Mouse (Mus musculus): ENCODE measurements at regions not wholly inside any gene's neighbourhood (a gene's known extent, or its start where the extent isn't known, plus 50 kb on each side); places are given as distances from the start of the nearest gene placed in this dataset.

DNA sequence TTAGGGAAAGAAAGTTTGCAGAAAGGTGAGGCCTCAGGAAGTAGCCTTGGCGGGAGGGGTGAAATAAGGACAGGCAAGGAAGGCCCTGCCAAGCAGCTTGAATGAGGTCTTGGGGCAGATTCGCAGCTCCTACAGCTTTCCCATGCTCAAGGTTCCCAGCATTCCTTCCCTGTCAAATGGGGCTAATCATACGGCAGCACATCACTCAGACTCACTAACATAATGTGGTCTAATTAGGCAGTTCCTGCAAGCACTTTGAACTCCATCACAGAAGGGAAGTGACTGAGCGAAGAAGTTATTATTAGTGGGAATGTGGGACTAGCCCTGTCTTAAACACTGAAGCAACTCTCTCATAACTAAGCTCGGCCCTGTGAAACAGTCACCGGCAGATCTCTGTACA, 87.1 kb upstream of the Gm10260 start:
- no peak for ATAC-seq (ENCODE audit: insufficient number of reproducible peaks, low FRiP score, low TSS enrichment, low read depth)
- H3K9ac ChIP-seq, result no peak overlapping the region
- 76% methylated on average over 6 of the region's 6 CpGs for WGBS
- H3K27ac ChIP-seq, result no peak overlapping the region
- no peaks in the 10 kb centered on the region for H3K4me1 ChIP-seq
- no peaks in the 10 kb centered on the region for H3K36me3 ChIP-seq
- H3K4me3 ChIP-seq, result no peak overlapping the region
- H3K4me2 ChIP-seq, result no peak overlapping the region
- H3K9me3 ChIP-seq, result no peaks in the 10 kb centered on the region
- no peaks in the 10 kb centered on the region for H3K27me3 ChIP-seq

GRCm38 (mm10) chr13:97845148-97845547, 84.7 kb upstream of the Gm10260 start:
- Histone ChIP-seq H3K4me1 (no peaks in the 10 kb centered on the region), H3K36me3 (no peaks in the 10 kb centered on the region), H3K27me3 (no peaks in the 10 kb centered on the region), H3K4me2 (no peak overlapping the region), H3K9ac (no peak overlapping the region), H3K9me3 (no peaks in the 10 kb centered on the region), H3K27ac (no peak overlapping the region), H3K4me3 (no peak overlapping the region)
- ATAC-seq (ENCODE audit: insufficient number of reproducible peaks, low FRiP score, low TSS enrichment, low read depth), result no peak
- WGBS, result 90% methylated on average over 5 of the region's 5 CpGs

- Histone ChIP-seq H3K27ac (no peak overlapping the region), H3K4me1 (no peaks in the 10 kb centered on the region), H3K27me3 (0 out of 2 replicates have a peak, but pooled peaks cover 3% of the 10 kb centered on the region), H3K9ac (no peak overlapping the region), H3K4me3 (no peak overlapping the region), H3K9me3 (no peaks in the 10 kb centered on the region), H3K4me2 (no peak overlapping the region), H3K36me3 (no peaks in the 10 kb centered on the region)
- WGBS, result 47% methylated on average over 5 of the region's 5 CpGs
- no peak for ATAC-seq (ENCODE audit: insufficient number of reproducible peaks, low FRiP score, low TSS enrichment, low read depth)
Observed at GRCm38 (mm10) chr13:97842801-97843200, 82.4 kb upstream of the Gm10260 start.

DNA sequence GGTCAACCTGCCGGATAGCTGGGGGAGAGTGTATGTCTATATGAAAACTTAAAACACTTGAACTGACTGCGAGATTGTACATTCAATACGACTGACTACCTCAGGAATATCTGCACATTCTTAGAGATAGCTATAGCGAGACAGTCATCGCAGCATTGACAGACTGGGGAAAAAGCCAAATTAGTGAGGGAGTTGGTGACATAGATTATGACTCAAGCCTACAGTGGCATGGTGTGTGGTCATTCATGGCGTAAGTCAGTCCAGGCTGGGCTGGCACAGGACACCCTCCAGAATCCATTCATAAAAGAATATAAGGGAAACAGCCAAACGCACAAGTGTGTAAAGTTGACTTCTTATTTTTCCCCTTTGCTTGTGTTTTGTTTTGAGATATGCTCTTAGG, 81.1 kb upstream of the Gm10260 start:
- no peak overlapping the region for H3K4me2 ChIP-seq
- no peaks in the 10 kb centered on the region for H3K36me3 ChIP-seq
- no peak for ATAC-seq (ENCODE audit: insufficient number of reproducible peaks, low FRiP score, low TSS enrichment, low read depth)
- WGBS, result 91% methylated on average over 7 of the region's 7 CpGs
- peaks cover 6% of the 10 kb centered on the region for H3K4me1 ChIP-seq
- H3K9ac ChIP-seq, result no peak overlapping the region
- no peak overlapping the region for H3K4me3 ChIP-seq
- 0 out of 2 replicates have a peak, but pooled peaks cover 3% of the 10 kb centered on the region for H3K27me3 ChIP-seq
- H3K27ac ChIP-seq, result no peak overlapping the region
- no peaks in the 10 kb centered on the region for H3K9me3 ChIP-seq

DNA sequence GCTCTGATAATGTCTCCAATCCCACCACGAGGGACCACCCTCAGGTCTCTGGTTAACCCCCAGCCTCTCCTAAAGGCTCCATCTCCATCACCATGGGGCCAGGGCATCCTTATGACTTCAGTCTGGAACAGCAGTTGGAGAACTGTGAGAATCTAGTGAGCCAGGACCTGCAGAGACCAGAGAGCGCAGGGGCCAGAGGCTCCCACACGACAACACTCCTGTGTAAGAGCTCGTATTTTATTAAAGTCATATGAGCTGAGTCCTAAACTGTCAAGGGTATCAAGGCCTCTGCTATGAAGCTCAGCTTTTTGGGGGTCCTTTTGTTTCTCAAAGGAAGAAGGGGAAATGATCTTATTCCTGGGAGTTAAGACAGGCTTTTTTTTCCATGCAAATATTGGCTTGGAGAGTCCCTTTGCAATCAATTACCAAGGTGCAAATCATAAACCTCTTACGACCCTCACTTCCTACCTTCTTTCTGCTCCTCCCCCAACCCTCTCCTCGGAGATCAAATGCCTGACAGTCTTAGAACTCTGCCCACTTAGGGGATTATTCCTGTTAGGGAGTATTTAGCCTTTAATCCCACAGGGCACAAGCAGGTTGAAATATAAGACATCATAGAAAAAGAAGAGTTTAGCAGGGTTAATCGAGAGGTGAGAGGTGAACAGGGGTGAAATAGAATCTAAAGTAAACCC, 79.3 kb upstream of the Gm10260 start:
- H3K9me3 ChIP-seq, result no peaks in the 10 kb centered on the region
- H3K9ac ChIP-seq, result no peak overlapping the region
- H3K4me2 ChIP-seq, result no peak overlapping the region
- H3K27ac ChIP-seq, result no peak overlapping the region
- no peak for ATAC-seq (ENCODE audit: insufficient number of reproducible peaks, low FRiP score, low TSS enrichment, low read depth)
- 0 out of 2 replicates have a peak, but pooled peaks cover 3% of the 10 kb centered on the region for H3K27me3 ChIP-seq
- H3K4me3 ChIP-seq, result no peak overlapping the region
- peaks cover 6% of the 10 kb centered on the region for H3K4me1 ChIP-seq
- 30% methylated on average over 7 of the region's 7 CpGs for WGBS
- H3K36me3 ChIP-seq, result no peaks in the 10 kb centered on the region

DNA sequence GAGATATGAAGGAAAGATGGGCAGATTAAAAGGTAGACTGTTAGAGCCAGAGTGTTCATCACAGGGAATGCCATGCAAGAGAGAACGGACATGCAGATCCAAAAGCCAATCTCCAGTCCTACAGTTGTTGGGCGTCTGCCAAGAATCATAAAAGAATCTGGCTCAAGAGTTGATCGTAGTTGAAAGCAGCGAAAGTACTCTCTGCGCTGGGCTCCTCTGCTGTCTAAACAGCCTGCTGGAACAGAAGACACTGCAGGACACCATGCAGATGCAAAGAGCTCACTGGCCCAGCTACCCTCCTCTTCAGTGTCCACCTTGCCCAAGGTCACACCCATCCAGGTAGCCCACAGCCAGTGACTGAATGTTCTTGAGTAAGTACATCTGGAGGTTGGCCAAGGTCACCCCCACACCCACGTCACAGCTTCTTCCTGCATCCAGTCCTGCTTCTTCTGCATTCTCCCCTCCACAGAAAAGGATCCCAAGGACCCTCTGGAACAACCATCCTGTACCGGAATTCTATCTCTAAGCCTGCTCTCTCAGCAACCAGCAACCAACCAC, 77.1 kb upstream of the Gm10260 start:
- Histone ChIP-seq H3K4me1 (peaks cover 6% of the 10 kb centered on the region), H3K27ac (no peak overlapping the region), H3K4me2 (no peak overlapping the region), H3K9ac (no peak overlapping the region), H3K27me3 (0 out of 2 replicates have a peak, but pooled peaks cover 3% of the 10 kb centered on the region), H3K4me3 (no peak overlapping the region), H3K36me3 (no peaks in the 10 kb centered on the region), H3K9me3 (no peaks in the 10 kb centered on the region)
- 27% methylated on average over 7 of the region's 7 CpGs for WGBS
- ATAC-seq (ENCODE audit: insufficient number of reproducible peaks, low FRiP score, low TSS enrichment, low read depth), result no peak

DNA sequence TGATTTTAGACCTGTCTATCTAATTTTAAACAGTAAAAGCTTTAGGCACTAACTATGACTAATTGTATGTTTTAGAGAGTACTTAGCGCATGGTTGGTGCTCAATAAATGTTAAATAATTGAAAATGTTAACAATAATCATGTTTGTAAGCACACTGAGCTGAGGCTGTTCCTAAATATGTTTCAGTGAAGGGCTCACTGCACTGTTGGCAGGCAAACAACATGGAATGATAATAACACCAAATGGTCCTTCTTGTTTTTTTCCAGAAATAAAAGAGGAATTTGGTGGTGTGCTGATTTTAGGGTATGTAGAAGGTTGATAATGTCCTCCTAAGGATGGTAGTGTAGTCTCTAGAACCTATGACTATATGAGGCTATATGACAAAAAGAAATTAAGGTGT, 72.0 kb upstream of the Gm10260 start:
- WGBS, result 85% methylated on average over 1 of the region's 1 CpGs

DNA sequence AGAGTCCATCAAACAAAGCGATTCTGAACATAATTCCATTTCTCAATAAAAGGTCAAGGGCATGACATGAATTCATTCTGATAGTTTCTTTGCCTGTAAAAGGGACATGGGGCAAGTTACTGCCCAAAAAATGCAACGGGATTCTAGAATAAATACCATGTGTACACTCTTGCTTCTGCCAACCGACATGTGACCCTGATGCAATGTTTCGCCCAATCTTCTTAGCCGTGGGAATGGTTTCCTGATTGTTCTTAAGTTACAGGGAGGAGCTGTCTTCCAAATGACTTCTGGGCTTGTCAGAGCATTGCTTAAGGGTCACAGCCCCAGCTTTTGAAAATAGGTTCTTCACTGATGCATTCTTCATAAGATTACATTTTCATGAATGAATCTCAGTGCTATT, 71.4 kb upstream of the Gm10260 start:
- no peak for ATAC-seq (ENCODE audit: insufficient number of reproducible peaks, low FRiP score, low TSS enrichment, low read depth)
- WGBS, result 68% methylated on average over 5 of the region's 5 CpGs
- no peaks in the 10 kb centered on the region for H3K36me3 ChIP-seq
- no peaks in the 10 kb centered on the region for H3K4me1 ChIP-seq
- no peaks in the 10 kb centered on the region for H3K27me3 ChIP-seq
- H3K4me2 ChIP-seq, result no peak overlapping the region
- H3K9me3 ChIP-seq, result no peaks in the 10 kb centered on the region
- H3K27ac ChIP-seq, result no peak overlapping the region
- no peak overlapping the region for H3K9ac ChIP-seq
- no peak overlapping the region for H3K4me3 ChIP-seq

More for the DNA sequence above, 72.0 kb upstream of the Gm10260 start:
- Histone ChIP-seq H3K4me1 (peaks cover 3% of the 10 kb centered on the region), H3K9ac (no peak overlapping the region), H3K4me2 (no peak overlapping the region), H3K9me3 (no peaks in the 10 kb centered on the region), H3K27ac (no peak overlapping the region), H3K27me3 (no peaks in the 10 kb centered on the region), H3K36me3 (no peaks in the 10 kb centered on the region), H3K4me3 (no peak overlapping the region)
- ATAC-seq (ENCODE audit: insufficient number of reproducible peaks, low FRiP score, low TSS enrichment, low read depth), result no peak

DNA sequence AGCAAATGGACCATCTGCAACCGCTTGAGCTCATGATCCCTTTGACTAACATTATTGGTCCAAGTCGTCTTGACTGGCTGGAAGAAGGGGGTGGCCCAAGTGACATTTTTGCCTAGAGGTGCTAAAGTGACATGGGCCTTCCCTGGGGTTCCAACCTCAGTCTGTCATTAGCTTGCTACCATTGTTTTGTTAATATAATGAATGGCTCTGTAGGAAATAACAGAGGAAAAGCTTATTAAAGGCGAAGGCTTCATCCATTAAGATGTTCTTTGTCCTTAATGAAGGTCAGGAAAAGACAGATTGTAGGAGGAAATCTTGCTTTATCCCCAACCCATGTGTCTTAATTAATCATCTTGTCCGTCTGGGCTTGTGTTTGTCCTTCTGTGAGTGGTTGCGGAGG, 69.1 kb upstream of the Gm10260 start:
- Histone ChIP-seq H3K9ac (no peak overlapping the region), H3K4me1 (peaks cover 13% of the 10 kb centered on the region), H3K4me3 (no peak overlapping the region), H3K9me3 (no peaks in the 10 kb centered on the region), H3K4me2 (no peak overlapping the region), H3K27me3 (no peaks in the 10 kb centered on the region), H3K27ac (no peak overlapping the region), H3K36me3 (no peaks in the 10 kb centered on the region)
- WGBS, result 55% methylated on average over 5 of the region's 5 CpGs
- ATAC-seq (ENCODE audit: insufficient number of reproducible peaks, low FRiP score, low TSS enrichment, low read depth), result no peak

DNA sequence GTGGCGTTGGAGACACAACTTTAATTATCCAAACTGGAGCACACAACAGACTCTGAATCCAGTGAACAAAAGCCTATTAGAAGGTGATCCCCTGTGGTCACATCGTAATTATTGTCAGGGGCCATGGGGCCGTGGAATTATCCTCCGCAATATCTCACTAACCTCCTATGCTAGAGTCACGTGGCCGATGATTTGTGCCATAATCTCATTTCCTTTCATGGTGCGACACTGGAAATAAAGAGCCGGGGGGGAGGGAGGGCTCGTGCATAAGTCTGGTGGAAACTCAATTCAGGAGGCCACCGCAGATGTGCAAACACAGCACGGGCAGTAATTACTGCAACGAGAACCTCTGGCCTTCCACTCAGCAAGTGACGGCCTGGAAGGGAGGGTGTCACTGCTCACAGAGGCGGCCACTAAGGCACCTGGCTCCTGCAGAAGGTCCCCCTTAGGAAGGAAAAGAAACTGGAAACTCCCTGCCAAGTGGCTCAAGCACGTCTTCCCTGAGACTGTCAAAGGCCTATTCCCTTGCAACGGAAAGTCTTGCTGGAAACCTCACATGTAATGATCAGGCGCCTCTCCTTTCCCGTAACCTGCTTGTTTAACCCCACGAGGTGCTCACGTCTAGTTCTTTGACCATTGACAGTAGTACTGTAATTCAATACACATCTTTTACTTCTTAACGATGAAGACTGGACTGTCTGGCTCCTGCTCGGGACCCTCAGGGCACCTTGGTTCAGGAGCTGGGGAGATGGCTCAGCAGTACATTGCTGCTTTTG, 65.6 kb upstream of the Gm10260 start:
- H3K27me3 ChIP-seq, result no peaks in the 10 kb centered on the region
- no peak overlapping the region for H3K4me2 ChIP-seq
- H3K4me3 ChIP-seq, result no peak overlapping the region
- H3K36me3 ChIP-seq, result no peaks in the 10 kb centered on the region
- no peaks in the 10 kb centered on the region for H3K9me3 ChIP-seq
- 29% methylated on average over 22 of the region's 22 CpGs for WGBS
- H3K27ac ChIP-seq, result 0 out of 2 replicates have a peak overlapping the region, but pooled peaks have one; percentile 3
- ATAC-seq (ENCODE audit: insufficient number of reproducible peaks, low FRiP score, low TSS enrichment, low read depth), result no peak
- H3K4me1 ChIP-seq, result peaks cover 24% of the 10 kb centered on the region
- no peak overlapping the region for H3K9ac ChIP-seq

- WGBS, result 54% methylated on average over 3 of the region's 3 CpGs
- Histone ChIP-seq H3K4me3 (no peak overlapping the region), H3K27me3 (no peaks in the 10 kb centered on the region), H3K27ac (0 out of 2 replicates have a peak overlapping the region, but pooled peaks have one; percentile 3), H3K9ac (no peak overlapping the region), H3K9me3 (no peaks in the 10 kb centered on the region), H3K4me1 (peaks cover 25% of the 10 kb centered on the region), H3K4me2 (no peak overlapping the region), H3K36me3 (no peaks in the 10 kb centered on the region)
- no peak for ATAC-seq (ENCODE audit: insufficient number of reproducible peaks, low FRiP score, low TSS enrichment, low read depth)
Observed at GRCm38 (mm10) chr13:97825361-97825760, 64.9 kb upstream of the Gm10260 start.

- Histone ChIP-seq H3K9me3 (no peaks in the 10 kb centered on the region), H3K4me2 (peak overlapping the region; percentile 6; the same call in 1 of the 2 replicates), H3K27ac (no peak overlapping the region), H3K4me1 (peaks cover 25% of the 10 kb centered on the region), H3K9ac (no peak overlapping the region), H3K27me3 (no peaks in the 10 kb centered on the region), H3K36me3 (no peaks in the 10 kb centered on the region), H3K4me3 (no peak overlapping the region)
- no peak for ATAC-seq (ENCODE audit: insufficient number of reproducible peaks, low FRiP score, low TSS enrichment, low read depth)
- 50% methylated on average over 20 of the region's 20 CpGs for WGBS
Observed at GRCm38 (mm10) chr13:97824071-97824716, 63.8 kb upstream of the Gm10260 start.

All from limb, embryonic 15.5 days (tissue).